Mouse (Mus musculus) lung, postnatal 36 days (tissue): ENCODE data around the gene Fkbp4.
"Not testable (repeated sequence)": the region's sequence is repeated elsewhere in the genome, so short reads cannot be mapped to it uniquely, and the experiment has no call there.

ENCODE experiments used
- DNase-seq: peaks from one replicate; pipeline ENCODE4 v3.0.0; 2022; ENCODE audit warnings: mixed read lengths

Gene Fkbp4

GRCm38 (mm10) chr6:128390683-128391082, 47.8 kb downstream of the Fkbp4 start:
- no peak for DNase-seq

DNA sequence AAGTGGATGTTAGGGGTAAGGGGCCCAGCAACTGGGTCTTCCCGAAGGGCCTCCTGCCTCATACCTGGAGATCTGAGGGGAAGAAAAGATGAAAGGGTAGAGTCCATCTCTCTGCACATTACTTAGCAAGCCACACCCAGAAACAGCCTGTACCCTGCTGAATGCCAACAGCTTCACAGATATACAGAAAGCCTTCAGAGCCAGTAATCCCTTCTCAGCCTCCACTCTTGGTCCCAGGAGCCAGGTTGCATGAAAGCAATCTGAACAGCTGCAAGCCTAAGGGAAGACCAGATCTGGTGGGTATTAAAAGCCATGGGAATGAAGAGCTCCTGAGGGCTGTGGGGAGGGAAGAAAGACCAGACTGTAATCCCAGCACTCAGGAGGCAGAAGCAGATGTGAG, 49.3 kb downstream of the Fkbp4 start:
- no peak for DNase-seq

DNA sequence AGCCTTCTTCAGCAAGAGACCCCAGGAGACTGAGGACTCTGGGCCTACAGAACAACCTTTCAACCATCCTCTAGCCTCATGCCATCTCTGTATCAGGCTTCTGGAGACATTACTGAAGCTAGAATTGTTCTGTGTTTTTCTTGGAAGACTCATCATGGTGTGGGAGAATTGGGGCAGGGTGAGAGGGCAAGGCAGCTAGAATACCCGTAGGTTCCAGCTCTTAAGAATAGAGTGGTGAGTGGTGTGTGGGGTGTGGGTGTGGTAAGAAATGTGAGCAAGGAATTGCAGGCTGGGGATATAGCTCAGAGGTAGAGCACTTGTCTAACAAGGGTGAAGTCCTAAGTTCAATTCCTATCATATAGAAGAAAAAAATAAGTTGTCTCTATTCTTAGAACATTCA, 53.5 kb downstream of the Fkbp4 start:
- DNase-seq = no peak

GRCm38 (mm10) chr6:128383752-128384151, 54.7 kb downstream of the Fkbp4 start:
- peak; percentile 20 for DNase-seq

DNA sequence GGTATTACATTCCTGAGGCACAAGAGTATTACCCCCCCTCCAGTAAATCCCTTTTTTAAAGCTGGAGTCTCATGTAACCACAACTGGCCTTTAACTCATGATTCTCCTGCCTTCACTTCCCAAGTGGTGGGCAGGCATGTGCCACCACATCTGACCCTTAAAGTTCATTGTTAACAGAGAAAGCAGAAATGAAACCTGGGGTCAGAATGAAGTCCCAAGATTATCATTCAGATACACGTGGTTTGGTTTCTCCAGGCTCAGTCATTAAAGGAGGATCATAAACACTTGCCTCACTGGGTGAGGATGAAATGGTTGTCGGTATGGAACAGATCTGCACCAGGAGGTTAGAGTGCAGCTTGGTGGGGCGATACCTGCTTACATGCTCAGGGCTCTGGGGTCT, 57.2 kb downstream of the Fkbp4 start:
- no peak for DNase-seq

GRCm38 (mm10) chr6:128380594-128381167, 57.8 kb downstream of the Fkbp4 start:
- DNase-seq = not testable (repeated sequence)
